Mouse (Mus musculus) lung, postnatal 0 days (tissue): ENCODE results near the gene Gm6370.
"Not testable (repeated sequence)": the region's sequence is repeated elsewhere in the genome, so short reads cannot be mapped to it uniquely, and the experiment has no call there.

Experiments
- CTCF ChIP-seq: IDR thresholded peaks from 2 replicates; pipeline ENCODE4 v1.5.1; 2016; ENCODE audit warnings: antibody characterized with exemption, mild to moderate bottlenecking
- EP300 ChIP-seq: IDR thresholded peaks from 2 replicates; pipeline ENCODE4 v1.6.1; 2016; ENCODE audit warnings: antibody characterized with exemption, mild to moderate bottlenecking, control low read depth

DNA sequence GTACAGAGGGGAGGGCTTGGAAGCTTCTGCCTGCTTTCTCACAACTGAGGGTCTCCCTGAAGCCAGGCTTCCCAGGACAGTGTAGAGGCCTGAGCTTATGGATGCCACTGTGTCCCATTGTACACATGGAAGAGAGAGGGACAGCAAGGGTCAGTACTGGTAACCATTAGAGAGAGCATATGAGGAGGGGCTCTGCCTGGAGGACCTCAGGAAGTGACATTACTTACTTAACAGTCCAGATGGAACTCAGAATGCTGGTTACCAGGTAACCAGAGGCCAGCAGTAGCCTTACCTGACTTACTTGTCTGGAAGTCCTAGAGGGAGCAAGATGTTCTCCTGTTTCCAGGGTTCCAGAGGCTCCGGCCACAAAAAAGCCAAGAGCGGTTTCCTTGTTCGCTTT lies 34.3 kb downstream of the Gm6370 start, which contains the start of gene Gm3404:
- TF ChIP-seq CTCF, EP300: not testable (repeated sequence)
